Mouse (Mus musculus) layer of hippocampus, postnatal 10 days (tissue): ENCODE results near the gene Tenm4. TPM values are rescaled to one million over a fixed set of nuclear protein-coding genes. Genes with fewer than 3 reads are reported as not detected.

Source experiments
- DNase-seq, 2 experiments: peaks; one replicate each; pipeline ENCODE4 v3.0.0; 2021; ENCODE audit warnings: low spot score in 2 of 2
- total RNA-seq, 2 experiments: library from RNA; stranded (reverse); gene quantifications; 2 replicates each; pipeline ENCODE4 v1.2.3; 2021

Gene Tenm4
- total RNA-seq, 2 experiments from 2014 or later = 130 to 149 TPM

GRCm38 (mm10) chr7:96880221-96880944, 709.3 kb downstream of the Tenm4 start:
- DNase-seq = no peak

DNA sequence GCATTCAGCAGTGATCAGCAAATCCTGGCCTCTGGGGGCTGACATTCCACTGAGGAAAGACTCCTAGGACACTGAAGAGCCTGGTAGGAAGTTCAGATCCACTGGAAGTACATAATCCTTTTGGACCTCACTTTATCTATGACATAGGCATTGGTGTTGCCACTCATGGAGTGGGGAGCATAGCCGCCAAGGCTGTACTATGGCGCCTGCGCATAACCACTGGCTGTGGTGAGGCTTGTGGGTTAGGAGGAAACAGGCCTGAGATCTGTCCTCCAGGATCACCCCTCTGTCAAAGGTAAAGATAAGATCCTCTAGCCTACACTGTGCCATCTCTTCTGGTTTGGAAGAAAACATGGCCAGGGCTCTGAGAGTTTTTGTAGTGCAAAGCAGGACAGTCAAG, 712.3 kb downstream of the Tenm4 start:
- no peak for DNase-seq

DNA sequence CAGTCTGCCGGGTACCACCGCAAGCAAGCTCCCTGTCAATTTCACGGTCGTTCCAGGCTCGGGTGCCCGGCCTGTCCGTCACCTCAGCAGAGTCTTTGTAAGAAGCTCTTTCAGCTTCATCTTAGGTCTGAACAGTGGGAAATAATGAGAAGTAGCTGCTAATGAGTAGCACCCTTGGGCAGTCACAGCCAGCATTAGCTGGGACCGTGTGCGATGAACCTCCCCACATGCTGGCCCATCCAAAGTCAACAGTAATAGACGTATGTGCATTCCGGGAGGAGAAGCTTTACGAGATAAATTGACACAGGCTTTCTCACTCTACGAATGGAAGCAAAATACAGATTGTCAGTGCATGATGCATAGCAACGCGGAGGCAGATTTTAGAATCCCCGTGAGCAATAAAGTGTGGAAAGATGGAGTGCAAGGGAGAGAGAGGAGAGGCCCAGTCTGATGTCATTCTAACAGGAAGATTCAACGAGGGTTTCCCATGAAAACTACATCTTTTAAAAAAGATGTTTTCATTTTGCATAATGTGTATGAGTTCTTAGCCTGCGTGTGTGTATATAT, 716.1 kb downstream of the Tenm4 start:
- no peak for DNase-seq

- no peak for DNase-seq
Observed at GRCm38 (mm10) chr7:96889061-96890034, 718.3 kb downstream of the Tenm4 start.

GRCm38 (mm10) chr7:96890035-96890621, 719.1 kb downstream of the Tenm4 start:
- no peak for DNase-seq

DNA sequence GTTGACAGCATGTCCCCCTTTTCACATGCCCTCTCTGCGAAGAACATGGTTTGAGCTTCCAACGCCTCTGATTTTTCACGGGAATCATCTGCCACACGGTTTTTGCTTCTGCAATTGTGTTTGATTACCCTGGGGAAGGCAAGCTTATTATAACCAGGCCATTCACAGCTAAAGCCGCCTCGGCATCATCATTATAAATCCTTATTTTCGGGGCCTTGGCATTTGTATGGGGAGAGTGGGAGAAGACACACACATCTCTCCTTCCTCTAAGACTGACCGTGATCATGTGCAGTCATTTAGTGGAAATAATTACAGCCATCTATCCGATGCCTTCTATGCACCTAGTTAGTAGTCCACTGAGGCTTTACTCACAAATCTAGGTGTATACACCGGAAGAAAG, 719.9 kb downstream of the Tenm4 start:
- no peak for DNase-seq

- no peak for DNase-seq
Observed at GRCm38 (mm10) chr7:96899036-96899569, 728.1 kb downstream of the Tenm4 start.

- no peak for DNase-seq
Observed at GRCm38 (mm10) chr7:96902183-96902582, 731.1 kb downstream of the Tenm4 start.

- DNase-seq = no peak
Observed at GRCm38 (mm10) chr7:96903088-96903985, 732.3 kb downstream of the Tenm4 start.

DNA sequence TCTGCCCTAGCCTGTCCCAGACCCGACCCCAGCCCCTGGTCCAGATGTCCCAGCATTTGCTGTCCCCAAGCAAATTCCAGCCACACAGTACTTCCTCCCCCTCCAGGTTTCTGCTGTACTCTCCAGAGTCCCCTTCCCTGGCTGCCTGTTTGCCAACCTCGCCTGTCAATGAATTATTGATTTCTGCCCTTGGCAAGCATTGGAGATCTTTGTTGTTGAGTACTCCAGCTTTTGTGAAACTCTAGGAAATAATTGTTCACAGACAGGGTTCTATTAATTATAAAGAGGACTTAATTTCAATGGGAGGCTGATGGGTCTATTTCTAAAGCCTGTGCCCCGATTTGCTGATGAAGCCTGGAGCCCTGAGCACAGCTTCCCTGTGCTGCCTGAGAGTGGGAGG, 733.4 kb downstream of the Tenm4 start:
- no peak for DNase-seq

DNA sequence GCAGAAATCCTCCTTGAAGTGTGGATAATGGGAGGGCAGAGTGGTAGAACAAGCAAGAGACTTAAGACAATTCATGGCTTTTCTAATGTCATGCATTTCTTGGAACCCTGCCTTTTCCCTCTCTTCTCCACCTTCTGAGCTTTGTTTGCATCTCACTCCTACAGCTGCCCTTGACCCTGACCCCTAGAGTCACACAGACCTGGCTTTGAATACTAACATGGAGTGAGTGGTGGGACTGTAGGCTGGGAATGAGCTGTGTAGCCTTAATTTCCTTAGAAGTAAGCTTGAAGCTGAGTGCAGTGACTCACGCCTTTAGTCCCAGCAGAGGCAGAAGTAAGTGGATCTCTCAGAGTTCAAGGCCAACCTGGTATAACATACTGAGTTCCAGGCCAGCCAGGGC, 733.9 kb downstream of the Tenm4 start:
- DNase-seq = no peak

GRCm38 (mm10) chr7:96905422-96905821, 734.4 kb downstream of the Tenm4 start:
- no peak for DNase-seq

DNA sequence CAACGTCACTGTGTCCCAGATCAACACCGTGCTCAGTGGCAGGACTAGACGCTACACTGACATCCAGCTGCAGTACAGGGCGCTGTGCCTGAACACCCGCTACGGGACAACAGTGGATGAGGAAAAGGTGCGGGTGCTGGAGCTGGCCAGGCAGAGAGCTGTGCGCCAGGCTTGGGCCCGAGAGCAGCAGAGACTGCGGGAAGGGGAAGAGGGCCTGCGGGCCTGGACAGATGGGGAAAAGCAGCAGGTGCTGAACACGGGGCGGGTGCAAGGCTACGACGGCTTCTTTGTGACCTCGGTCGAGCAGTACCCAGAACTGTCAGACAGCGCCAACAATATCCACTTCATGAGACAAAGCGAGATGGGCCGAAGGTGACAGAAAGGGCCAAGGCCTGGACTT, 735.2 kb downstream of the Tenm4 start:
- no peak for DNase-seq

DNA sequence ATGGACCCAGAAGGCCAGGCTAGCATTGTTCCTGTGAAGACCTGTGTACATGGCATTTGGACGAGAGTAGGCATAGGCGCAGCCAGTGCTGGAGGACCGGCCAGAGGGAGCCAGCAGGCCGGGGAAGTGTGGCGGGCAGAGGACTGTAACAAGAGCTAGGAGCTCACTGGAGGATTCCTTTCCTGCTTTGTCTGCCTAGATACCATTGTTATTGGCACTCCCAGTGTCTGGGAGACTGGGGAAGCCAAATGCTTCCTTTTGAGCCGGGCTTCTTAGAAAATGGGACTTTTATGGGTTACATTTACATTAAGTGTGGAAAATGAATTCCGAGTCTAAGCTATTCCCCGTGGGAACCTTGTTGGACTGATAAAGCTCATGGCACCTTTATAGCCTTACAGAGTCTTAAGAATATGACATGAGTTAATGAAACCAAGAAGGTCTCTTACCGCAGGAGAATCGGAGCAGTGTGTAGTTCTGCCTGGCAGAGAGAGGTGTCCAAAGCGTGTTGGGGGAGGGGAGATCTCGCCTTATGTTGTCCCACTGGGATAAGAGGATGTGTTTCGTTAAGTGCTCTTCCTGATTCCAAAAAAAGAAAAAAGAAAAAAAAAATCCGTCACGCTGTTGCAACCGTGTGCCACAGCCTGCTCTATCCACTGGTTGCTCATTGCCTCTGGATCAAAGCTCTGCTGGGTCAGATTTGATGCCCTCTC, 737.1 kb downstream of the Tenm4 start:
- DNase-seq = peak in 1 of 2 experiments; percentile 4

DNA sequence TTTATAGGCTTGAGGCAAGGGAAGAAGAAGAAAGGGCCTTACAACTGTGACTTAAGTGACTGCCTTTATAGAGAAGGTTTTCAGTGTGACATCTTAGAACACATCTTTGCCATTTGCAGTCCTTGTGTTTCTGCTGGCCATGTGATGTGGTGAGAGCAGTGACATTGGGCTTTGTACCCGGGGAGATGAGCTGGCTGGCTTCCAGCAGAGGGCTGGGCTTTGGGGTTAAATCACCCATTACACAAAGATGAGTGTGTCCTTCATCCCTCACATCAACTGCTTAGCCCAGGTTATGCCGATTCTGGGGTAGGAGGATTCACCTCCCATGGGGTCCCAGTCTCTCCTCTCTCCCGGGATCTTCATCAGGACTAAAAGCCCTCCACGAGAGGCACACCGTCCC, 738.8 kb downstream of the Tenm4 start:
- DNase-seq = no peak

- no peak for DNase-seq
Observed at GRCm38 (mm10) chr7:96910310-96910960, 739.4 kb downstream of the Tenm4 start.

DNA sequence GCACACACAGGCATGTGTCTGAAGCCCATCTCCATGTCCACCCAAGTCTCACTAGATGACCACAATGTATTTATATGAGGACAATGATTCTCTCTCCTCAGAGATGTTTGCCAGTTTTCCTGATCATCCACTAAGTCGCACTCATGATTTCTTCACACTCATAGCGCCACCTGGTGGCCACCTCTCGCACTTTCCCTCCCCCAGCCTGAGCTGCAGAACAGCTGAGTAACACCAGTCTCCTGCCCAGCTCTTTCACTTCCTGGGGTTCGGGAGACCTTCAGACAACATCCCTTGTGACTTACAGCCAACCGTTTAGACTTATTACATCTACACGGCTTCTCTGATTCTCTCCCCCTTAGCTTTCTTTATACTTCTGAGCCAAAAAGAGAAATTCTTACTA, 743.0 kb downstream of the Tenm4 start:
- DNase-seq = peak; percentile 92

- DNase-seq = peak; percentile 58 to 69
Observed at GRCm38 (mm10) chr7:96915452-96916105, 744.5 kb downstream of the Tenm4 start.
